Mouse (Mus musculus) intestine, postnatal 0 days (tissue): ENCODE data around the gene Gm853. TPM values are rescaled to one million over a fixed set of nuclear protein-coding genes. Genes with fewer than 3 reads are reported as not detected.

ENCODE experiments used
- ATAC-seq: fragments of 200-750 bp; cut with Nextera tagmentation; 2 replicates; pipeline ENCODE4 v1.8.0; 2017; ENCODE audit warnings: mild to moderate bottlenecking, moderate TSS enrichment, moderate library complexity
- H3K27ac ChIP-seq: fragments of 300-500 bp; sonication (generic); 2 replicates; pipeline ENCODE4 v1.5.1; 2014; ENCODE audit warnings: mild to moderate bottlenecking, low read depth, low read length, moderate library complexity
- H3K27me3 ChIP-seq: fragments of 300-500 bp; sonication (generic); replicated peaks from 2 replicates; pipeline ENCODE4 v1.6.1; 2014; ENCODE audit warnings: low read length, mixed read lengths; ENCODE audit not compliant: control insufficient read depth, insufficient read depth
- H3K36me3 ChIP-seq: fragments of 300-500 bp; sonication (generic); 2 replicates; pipeline ENCODE4 v1.6.1; 2014; ENCODE audit warnings: mild to moderate bottlenecking, moderate library complexity; ENCODE audit not compliant: control insufficient read depth, insufficient read depth
- H3K4me1 ChIP-seq: fragments of 300-500 bp; sonication (generic); replicated peaks from 2 replicates; pipeline ENCODE4 v1.6.1; 2014; ENCODE audit warnings: antibody characterized with exemption, low read length, mixed read lengths; ENCODE audit not compliant: control insufficient read depth, insufficient read depth
- H3K4me2 ChIP-seq: fragments of 300-500 bp; sonication (generic); replicated peaks from 2 replicates; pipeline ENCODE4 v1.6.1; 2014; ENCODE audit warnings: low read depth, mild to moderate bottlenecking, moderate library complexity
- H3K4me3 ChIP-seq: fragments of 300-500 bp; sonication (generic); 2 replicates; pipeline ENCODE4 v1.5.1; 2014; ENCODE audit warnings: low read depth, low read length
- H3K9ac ChIP-seq: fragments of 300-500 bp; sonication (generic); 2 replicates; pipeline ENCODE4 v1.6.1; 2014; ENCODE audit warnings: mild to moderate bottlenecking, low read depth, low read length
- H3K9me3 ChIP-seq: fragments of 300-500 bp; sonication (generic); 2 replicates; pipeline ENCODE4 v1.6.1; 2016; ENCODE audit warnings: mixed run types; ENCODE audit not compliant: control insufficient read depth
- CTCF ChIP-seq: sonication (generic); IDR thresholded peaks from 2 replicates; pipeline ENCODE4 v1.5.1; 2016; ENCODE audit warnings: low read depth, mild to moderate bottlenecking, control low read depth, antibody characterized with exemption, moderate library complexity
- WGBS: fragments of 180-500 bp; shearing (Covaris S2); extraction: QIAGEN DNeasy Blood & Tissue Kit; methylation state at CpG from one replicate; pipeline ENCODE4 v1.1.7; 2014; 5-methylcytosine and 5-hydroxymethylcytosine counted together
- polyA plus RNA-seq: library from polyadenylated mRNA; unstranded; fragments of >200 nt; fragmentation: Nextera tagmentation; extraction: Ambion mirVana; gene quantifications from 2 replicates; pipeline ENCODE4 v1.2.1, GENCODE M21; 2015

The Gm853 gene
- polyA plus RNA-seq, 1 experiment from 2014 or later: not detected

GRCm38 (mm10) chr4:130236361-130236760, 14.2 kb upstream of the Gm853 start:
- no peaks in the 10 kb centered on the region for H3K4me1 ChIP-seq
- H3K4me3 ChIP-seq: no peak overlapping the region
- WGBS: 51% methylated on average over 8 of the region's 8 CpGs
- ATAC-seq: no peak
- no peak for TF ChIP-seq CTCF
- no peak overlapping the region for H3K4me2 ChIP-seq
- H3K27ac ChIP-seq: no peak overlapping the region
- H3K27me3 ChIP-seq: no peaks in the 10 kb centered on the region
- H3K36me3 ChIP-seq: no peaks in the 10 kb centered on the region
- no peaks in the 10 kb centered on the region for H3K9me3 ChIP-seq
- no peak overlapping the region for H3K9ac ChIP-seq

GRCm38 (mm10) chr4:130224071-130224470, 1.9 kb upstream of the Gm853 start:
- Histone ChIP-seq H3K4me2 (no peak overlapping the region), H3K4me3 (no peak overlapping the region), H3K4me1 (no peaks in the 10 kb centered on the region), H3K9ac (no peak overlapping the region), H3K9me3 (no peaks in the 10 kb centered on the region), H3K27me3 (no peaks in the 10 kb centered on the region), H3K27ac (no peak overlapping the region), H3K36me3 (no peaks in the 10 kb centered on the region)
- TF ChIP-seq CTCF: no peak
- no peak for ATAC-seq

- Histone ChIP-seq H3K9ac (no peak overlapping the region), H3K4me3 (no peak overlapping the region), H3K4me1 (no peaks in the 10 kb centered on the region), H3K9me3 (no peaks in the 10 kb centered on the region), H3K27ac (no peak overlapping the region), H3K36me3 (no peaks in the 10 kb centered on the region), H3K27me3 (no peaks in the 10 kb centered on the region), H3K4me2 (no peak overlapping the region)
- ATAC-seq: no peak
- no peak for TF ChIP-seq CTCF
- 79% methylated on average over 9 of the region's 9 CpGs for WGBS
Observed at GRCm38 (mm10) chr4:130220176-130220575, 2.0 kb downstream of the Gm853 start.

DNA sequence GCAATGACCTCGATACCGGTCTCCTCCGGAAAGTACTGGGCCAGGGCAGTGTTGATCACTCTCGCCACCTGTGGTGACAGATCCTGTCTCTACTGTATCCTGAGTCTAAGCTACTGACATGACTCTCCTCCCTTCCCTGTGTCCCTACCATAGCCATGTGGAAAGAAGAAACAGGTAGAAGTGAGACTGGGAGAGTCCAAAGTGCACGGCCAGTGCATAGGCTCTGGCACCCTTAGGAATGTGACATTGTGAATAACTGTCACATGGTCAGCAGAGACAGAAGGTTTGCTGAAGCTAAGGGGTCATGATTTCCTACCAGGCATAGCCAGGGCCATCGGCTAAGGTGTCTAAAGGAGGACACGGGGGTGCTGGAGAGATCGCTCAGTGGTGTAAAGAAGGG, 6.8 kb downstream of the Gm853 start:
- 78% methylated on average over 8 of the region's 8 CpGs for WGBS
- peak; percentile 60 for ATAC-seq

GRCm38 (mm10) chr4:130213857-130214256, 8.3 kb downstream of the Gm853 start:
- Histone ChIP-seq H3K4me2 (no peak overlapping the region), H3K27ac (no peak overlapping the region), H3K36me3 (no peaks in the 10 kb centered on the region), H3K9ac (no peak overlapping the region), H3K4me3 (no peak overlapping the region), H3K9me3 (no peaks in the 10 kb centered on the region), H3K4me1 (no peaks in the 10 kb centered on the region), H3K27me3 (no peaks in the 10 kb centered on the region)
- no peak for TF ChIP-seq CTCF
- 76% methylated on average over 10 of the region's 10 CpGs for WGBS
- ATAC-seq: no peak

More for the DNA sequence above, 6.8 kb downstream of the Gm853 start:
- Histone ChIP-seq H3K27me3 (no peaks in the 10 kb centered on the region), H3K27ac (no peak overlapping the region), H3K4me2 (no peak overlapping the region), H3K4me1 (no peaks in the 10 kb centered on the region), H3K9ac (no peak overlapping the region), H3K9me3 (no peaks in the 10 kb centered on the region), H3K36me3 (no peaks in the 10 kb centered on the region), H3K4me3 (no peak overlapping the region)
- no peak for TF ChIP-seq CTCF

DNA sequence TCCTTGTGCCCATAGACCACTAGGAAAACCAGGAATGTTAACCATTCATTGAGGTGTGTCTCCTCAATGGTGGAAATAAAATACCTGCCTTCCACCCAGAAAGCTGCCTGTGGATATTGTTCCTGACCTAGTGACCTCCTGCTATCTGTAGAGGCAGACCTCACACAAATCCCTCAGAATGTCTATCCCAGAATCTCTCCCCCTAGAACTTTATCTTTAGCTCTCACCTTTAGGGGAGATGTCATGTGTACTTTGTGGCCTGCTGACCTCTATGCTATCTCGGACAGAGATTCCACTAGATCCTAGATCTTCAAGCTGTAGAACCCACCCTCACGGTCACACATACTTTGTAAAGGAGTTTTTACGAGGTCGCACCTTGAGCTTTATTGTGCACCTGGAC, 9.0 kb downstream of the Gm853 start:
- H3K4me1 ChIP-seq: no peaks in the 10 kb centered on the region
- H3K27me3 ChIP-seq: no peaks in the 10 kb centered on the region
- no peak for ATAC-seq
- TF ChIP-seq CTCF: no peak
- no peak overlapping the region for H3K4me3 ChIP-seq
- H3K9ac ChIP-seq: no peak overlapping the region
- no peak overlapping the region for H3K27ac ChIP-seq
- no peak overlapping the region for H3K4me2 ChIP-seq
- no peaks in the 10 kb centered on the region for H3K36me3 ChIP-seq
- 55% methylated on average over 4 of the region's 4 CpGs for WGBS
- no peaks in the 10 kb centered on the region for H3K9me3 ChIP-seq

- Histone ChIP-seq H3K4me3 (no peak overlapping the region), H3K4me2 (no peak overlapping the region), H3K9me3 (no peaks in the 10 kb centered on the region), H3K36me3 (no peaks in the 10 kb centered on the region), H3K4me1 (no peaks in the 10 kb centered on the region), H3K9ac (no peak overlapping the region), H3K27ac (no peak overlapping the region), H3K27me3 (no peaks in the 10 kb centered on the region)
- 72% methylated on average over 7 of the region's 7 CpGs for WGBS
- no peak for TF ChIP-seq CTCF
- ATAC-seq: no peak
Observed at GRCm38 (mm10) chr4:130212421-130212820, 9.8 kb downstream of the Gm853 start.
